Mouse (Mus musculus) common myeloid progenitor, adult 5-6 weeks (primary cell): Measurements from ENCODE around the gene Sh2d3c. TPM values are rescaled to one million over a fixed set of nuclear protein-coding genes. Genes with fewer than 3 reads are reported as not detected.

Source experiments
- ATAC-seq: replicated peaks from 2 replicates; pipeline ENCODE4 v1.8.0; 2016; ENCODE audit warnings: low read depth, mild to moderate bottlenecking, moderate TSS enrichment, inconsistent platforms; ENCODE audit not compliant: poor library complexity, severe bottlenecking
- total RNA-seq: library from RNA; stranded (forward); fragments of 200-1000, 187-1606 nt; gene quantifications from 2 replicates; pipeline ENCODE4 v1.2.3, GENCODE M21; 2017

The Sh2d3c gene
- total RNA-seq, 1 experiment from 2014 or later: 19.3 TPM

GRCm38 (mm10) chr2:32720053-32720452, 802 bp upstream of the Sh2d3c start:
- ATAC-seq: no peak

GRCm38 (mm10) chr2:32722046-32722445, 1.2 kb downstream of the Sh2d3c start:
- ATAC-seq: peak; percentile 37

GRCm38 (mm10) chr2:32722581-32722980, 1.7 kb downstream of the Sh2d3c start:
- no peak for ATAC-seq

- no peak for ATAC-seq
These were observed 3.3 kb downstream of the Sh2d3c start for GRCm38 (mm10) chr2:32724149-32724548.

GRCm38 (mm10) chr2:32724832-32725790, 4.3 kb downstream of the Sh2d3c start:
- no peak for ATAC-seq

GRCm38 (mm10) chr2:32727435-32727834, 6.6 kb downstream of the Sh2d3c start:
- peak; percentile 100 for ATAC-seq

- ATAC-seq: no peak
These were observed 7.6 kb downstream of the Sh2d3c start for GRCm38 (mm10) chr2:32728463-32728862.

- ATAC-seq: no peak
These were observed 8.7 kb downstream of the Sh2d3c start for GRCm38 (mm10) chr2:32729547-32729946.

- no peak for ATAC-seq
These were observed 10.0 kb downstream of the Sh2d3c start for GRCm38 (mm10) chr2:32730854-32731253.

GRCm38 (mm10) chr2:32731911-32732310, 11.1 kb downstream of the Sh2d3c start:
- ATAC-seq: no peak

- ATAC-seq: no peak
These were observed 11.8 kb downstream of the Sh2d3c start for GRCm38 (mm10) chr2:32732695-32733094.

GRCm38 (mm10) chr2:32734480-32734879, 13.6 kb downstream of the Sh2d3c start:
- ATAC-seq: no peak

GRCm38 (mm10) chr2:32734933-32735332, 14.1 kb downstream of the Sh2d3c start:
- no peak for ATAC-seq

- peak; percentile 36 for ATAC-seq
These were observed 15.5 kb downstream of the Sh2d3c start for GRCm38 (mm10) chr2:32736306-32736829.

GRCm38 (mm10) chr2:32737008-32737407, 16.2 kb downstream of the Sh2d3c start:
- ATAC-seq: no peak

GRCm38 (mm10) chr2:32739311-32739710, 18.5 kb downstream of the Sh2d3c start:
- no peak for ATAC-seq

- no peak for ATAC-seq
These were observed 20.0 kb downstream of the Sh2d3c start, which contains the start of gene 6330409D20Rik for GRCm38 (mm10) chr2:32740916-32741272. Gene 6330409D20Rik, minus strand, starts transcription at chr2:32741016.

GRCm38 (mm10) chr2:32741273-32742172, 20.7 kb downstream of the Sh2d3c start:
- no peak for ATAC-seq

- ATAC-seq: no peak
These were observed 21.3 kb downstream of the Sh2d3c start for GRCm38 (mm10) chr2:32742173-32742531.

- ATAC-seq: peak; percentile 54; the same call in 1 of the 2 replicates
These were observed 23.6 kb downstream of the Sh2d3c start for GRCm38 (mm10) chr2:32744272-32744982.
